Mouse (Mus musculus) right cerebral cortex, adult 2 months (tissue): ENCODE results near the gene Fanci.

Source experiments
- DNase-seq, 2 experiments: peaks; one replicate each; pipeline ENCODE4 v3.0.0; 2021 to 2022; ENCODE audit warnings: low spot score in 2 of 2

Gene Fanci

DNA sequence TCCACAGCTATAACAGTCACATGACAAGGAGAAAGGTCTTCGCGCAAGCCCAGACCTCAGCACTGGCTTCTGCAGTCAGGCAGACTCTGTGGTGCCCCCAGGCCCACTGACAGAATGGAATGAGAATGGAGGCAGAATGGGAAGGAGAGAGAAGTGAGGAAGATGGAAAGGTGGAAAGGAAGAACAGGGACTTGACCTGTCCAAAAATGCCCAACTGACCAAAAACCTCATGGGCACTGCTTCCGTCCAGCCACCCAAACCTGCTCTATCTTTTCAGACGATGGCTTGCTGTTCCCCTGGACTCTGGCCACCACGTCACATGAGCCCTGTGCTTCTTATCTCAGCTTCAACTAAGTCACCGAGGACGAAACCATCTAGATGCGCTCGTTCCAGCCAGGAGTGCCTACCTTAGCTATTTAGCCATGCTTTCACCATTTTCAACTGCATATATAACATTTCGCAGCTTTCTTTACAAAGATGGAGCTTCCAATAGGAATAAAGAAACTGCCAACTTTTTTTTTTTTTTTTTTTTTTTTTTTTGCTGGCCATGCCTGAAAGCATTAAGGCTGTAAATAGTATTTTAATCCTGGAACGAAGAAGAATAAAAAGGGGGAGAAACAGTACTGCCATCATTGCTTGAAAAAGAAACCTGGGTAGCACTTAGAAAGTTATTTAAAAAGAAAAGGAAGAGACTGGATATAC is 71.8 kb downstream of the Fanci start:
- no peak for DNase-seq

GRCm38 (mm10) chr7:79464776-79465420 is 73.2 kb downstream of the Fanci start:
- no peak for DNase-seq

- DNase-seq, result peak; percentile 35 to 57
These were observed 73.8 kb downstream of the Fanci start for GRCm38 (mm10) chr7:79465461-79466044.

GRCm38 (mm10) chr7:79466053-79466901 is 74.5 kb downstream of the Fanci start, which contains the start of gene Polg:
Gene Polg (minus strand): TSS chr7:79466362.
- DNase-seq, result peak; percentile 100

DNA sequence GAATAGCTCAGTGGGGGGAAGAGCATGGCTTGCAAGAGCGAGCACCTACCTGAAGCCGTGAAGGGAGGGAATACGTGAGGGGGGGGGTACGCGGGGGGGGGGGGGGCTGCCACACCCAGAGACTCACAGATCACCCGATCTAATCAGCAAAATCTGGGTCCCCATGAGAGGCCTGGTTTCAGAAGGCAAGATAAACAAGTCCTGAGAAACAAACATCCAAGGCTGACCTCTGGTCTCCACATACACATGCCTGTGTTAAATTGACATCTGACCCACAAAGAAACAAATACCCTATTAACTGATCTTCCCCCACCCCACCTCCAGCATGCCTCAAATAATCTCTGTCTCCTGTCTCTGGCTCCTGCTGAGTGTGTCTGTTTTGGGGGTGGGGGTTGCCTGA is 76.2 kb downstream of the Fanci start:
- DNase-seq, result no peak

GRCm38 (mm10) chr7:79468994-79469393 is 77.3 kb downstream of the Fanci start:
- no peak for DNase-seq

DNA sequence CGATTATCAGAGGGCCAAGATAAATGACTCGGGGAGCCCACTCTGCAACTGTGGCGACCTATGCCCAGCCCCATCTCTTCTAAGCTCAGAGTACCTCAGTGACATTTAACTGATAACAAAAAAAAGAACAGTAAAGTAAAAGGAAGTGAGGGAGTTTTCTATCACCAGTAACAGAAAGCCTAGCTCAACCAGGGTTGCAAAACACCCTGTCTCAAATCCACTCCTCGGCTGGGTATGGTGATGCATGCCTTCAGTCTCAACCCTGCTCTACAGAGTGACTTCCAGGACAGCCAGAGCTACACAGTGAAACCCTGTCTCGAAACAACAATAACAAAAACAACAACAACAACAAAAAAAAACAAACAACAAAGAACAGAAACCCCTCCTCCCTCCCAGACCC is 78.0 kb downstream of the Fanci start:
- no peak for DNase-seq

GRCm38 (mm10) chr7:79470718-79471117 is 79.0 kb downstream of the Fanci start:
- no peak for DNase-seq

DNA sequence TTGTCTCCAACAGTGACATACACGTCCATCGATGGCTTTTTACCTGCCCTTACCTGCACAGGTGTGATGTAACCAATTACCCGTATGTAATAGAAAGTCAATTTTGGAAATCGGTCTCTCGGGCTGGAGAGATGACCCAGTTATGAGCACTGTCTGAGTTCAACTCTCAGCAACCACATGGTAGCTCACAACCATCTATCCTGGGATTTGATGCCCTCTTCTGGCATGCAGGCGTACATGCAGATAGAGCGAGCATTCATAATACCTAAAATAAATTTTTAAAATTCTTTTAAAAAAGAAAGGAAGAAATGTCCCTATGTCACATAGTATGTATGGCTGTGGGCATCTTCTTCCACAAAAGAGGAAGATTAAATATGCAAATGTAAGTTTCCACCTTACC is 79.7 kb downstream of the Fanci start:
- no peak for DNase-seq

DNA sequence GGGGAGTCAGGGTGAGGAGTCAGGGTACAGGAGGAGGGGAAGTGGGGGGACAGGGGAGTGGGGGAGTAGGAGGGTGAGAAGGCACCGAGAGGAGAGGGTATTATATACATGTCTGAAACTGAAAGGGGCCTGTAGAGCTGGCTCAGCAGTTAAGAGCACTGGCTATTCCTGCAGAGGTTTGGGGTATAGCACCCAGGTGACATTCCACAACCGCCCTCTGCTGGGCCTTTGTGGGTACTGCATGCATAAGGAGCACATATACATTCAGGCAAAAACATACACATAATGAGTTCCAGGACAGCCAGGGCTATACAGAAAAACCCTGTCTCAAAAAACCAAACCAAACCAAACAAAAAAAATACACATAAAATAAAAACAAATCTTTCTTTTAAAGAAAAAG is 81.1 kb downstream of the Fanci start:
- no peak for DNase-seq

DNA sequence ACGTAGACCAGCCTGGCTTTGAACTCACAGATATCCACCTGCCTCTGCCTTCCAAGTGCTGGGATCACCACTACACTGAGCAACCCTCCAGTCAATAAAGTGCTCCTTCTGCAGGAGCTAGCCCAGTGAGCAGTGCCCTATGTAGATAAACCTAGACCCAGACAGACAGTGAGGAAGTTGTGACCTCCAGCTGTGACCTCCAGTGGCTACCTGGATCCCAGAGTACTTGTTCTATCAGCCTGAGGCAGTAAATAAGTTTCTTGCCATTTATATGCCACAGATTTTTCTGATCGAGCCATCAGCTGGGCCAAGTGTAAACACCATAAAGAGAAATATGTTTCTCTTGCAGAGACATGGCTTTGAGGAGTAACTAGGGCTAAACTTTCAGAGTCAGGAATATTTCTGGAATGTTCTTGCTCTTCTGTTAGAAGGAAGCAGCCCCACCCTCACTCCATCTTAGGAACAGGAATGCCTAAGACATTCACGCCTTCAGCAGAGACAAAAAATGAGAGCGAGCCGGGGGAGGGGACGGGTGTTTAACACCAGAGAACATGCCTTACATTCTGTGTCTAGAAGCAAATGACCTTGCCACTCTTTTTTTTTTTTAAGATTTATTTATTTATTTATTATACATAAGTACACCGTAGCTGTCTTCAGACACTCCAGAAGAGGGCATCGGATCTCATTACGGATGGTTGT is 81.9 kb downstream of the Fanci start:
- DNase-seq, result no peak

DNA sequence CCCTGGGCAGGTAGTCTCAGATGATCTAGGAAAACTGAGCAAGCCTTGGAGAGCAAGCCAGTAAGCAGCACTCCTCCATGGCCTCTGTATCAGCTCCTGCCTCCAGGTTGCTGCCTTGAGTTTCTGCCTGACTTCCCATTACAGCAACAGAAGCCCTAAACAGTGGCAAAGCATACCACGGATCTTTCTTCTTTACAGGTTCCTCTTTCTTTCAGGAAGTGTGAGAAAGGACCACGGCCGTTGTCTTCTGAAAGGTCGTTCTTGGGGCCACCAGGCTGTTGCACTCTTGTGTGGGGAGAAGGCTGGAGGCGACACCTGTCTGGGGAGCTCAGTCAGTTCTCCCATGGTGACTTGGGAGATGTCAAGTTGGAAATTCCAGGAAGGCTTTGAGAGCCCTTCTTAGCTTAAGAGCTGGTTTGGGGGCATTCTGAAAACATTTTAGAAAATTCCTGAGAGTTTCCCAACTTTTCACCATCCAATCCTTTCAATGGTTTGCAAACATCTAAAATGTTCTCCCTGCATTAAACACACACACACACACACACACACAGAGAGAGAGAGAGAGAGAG is 83.2 kb downstream of the Fanci start:
- no peak for DNase-seq

GRCm38 (mm10) chr7:79486528-79486927 is 94.8 kb downstream of the Fanci start:
- peak; percentile 86 to 87 for DNase-seq

- peak; percentile 66 to 87 for DNase-seq
These were observed 102.2 kb downstream of the Fanci start for GRCm38 (mm10) chr7:79493915-79494314.

- DNase-seq, result peak; percentile 91 to 94
These were observed 104.5 kb downstream of the Fanci start for GRCm38 (mm10) chr7:79495988-79496815.

- DNase-seq, result no peak
These were observed 105.1 kb downstream of the Fanci start for GRCm38 (mm10) chr7:79496816-79497328.

- DNase-seq, result peak in 1 of 2 experiments; percentile 33
These were observed 106.0 kb downstream of the Fanci start for GRCm38 (mm10) chr7:79497701-79498115.

DNA sequence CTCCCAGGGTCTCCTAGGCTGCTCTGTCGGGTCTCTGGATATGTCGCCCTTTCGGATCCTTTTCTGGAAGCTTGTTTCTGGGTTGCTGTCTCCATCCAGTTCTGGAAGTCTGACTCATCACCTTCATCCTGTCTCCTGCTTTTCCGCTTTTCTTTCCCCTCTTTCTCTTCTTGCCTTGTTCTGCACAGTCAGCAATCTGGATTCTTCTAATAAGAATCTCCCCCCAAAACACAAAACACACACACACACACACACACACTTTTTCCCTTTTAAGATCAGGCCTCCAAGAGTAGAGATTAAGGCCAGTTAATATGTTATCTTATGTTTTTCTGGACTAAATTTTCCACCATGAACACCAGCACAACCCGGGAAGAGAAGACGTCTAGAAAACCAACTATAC is 106.6 kb downstream of the Fanci start:
- DNase-seq, result no peak

GRCm38 (mm10) chr7:79498965-79499595 is 107.4 kb downstream of the Fanci start:
- peak; percentile 40 to 55 for DNase-seq
